In genomic region chr1:107439462-107439861, GRCm38 (mm10) we compare ENCODE assay signal across 31 mouse cellular contexts. TPM values are rescaled to one million over a fixed set of nuclear protein-coding genes. Genes with fewer than 3 reads are reported as not detected.
"Had no signal": no experiment of that assay in that cellular context is flagged by ENCODE, and none has a peak within 500 bp of the region (broad histone marks: within the 10 kb centered on the region; RNA-seq: fewer than 3 reads in every experiment).

No protein-coding gene starts in this region.

- ATAC-seq: midbrain, embryonic 13.5 days; midbrain, embryonic 16.5 days had no signal

- H3K4me1 ChIP-seq: kidney, embryonic 15.5 days; limb, embryonic 12.5 days; limb, embryonic 15.5 days; lung, embryonic 15.5 days; midbrain, embryonic 10.5 days; midbrain, embryonic 13.5 days; neural tube, embryonic 13.5 days had no signal

- H3K27ac ChIP-seq: kidney, embryonic 15.5 days; left cerebral cortex, adult 2 months; limb, embryonic 12.5 days; limb, embryonic 15.5 days; liver, embryonic 14.5 days; lung, embryonic 15.5 days; midbrain, embryonic 10.5 days; midbrain, embryonic 13.5 days; neural tube, embryonic 13.5 days had no signal

- H3K27me3 ChIP-seq: kidney, embryonic 15.5 days; limb, embryonic 12.5 days; limb, embryonic 15.5 days; lung, embryonic 15.5 days; megakaryocyte, embryonic 14.5 days; midbrain, embryonic 13.5 days; neural tube, embryonic 13.5 days had no signal

- H3K9me3 ChIP-seq: kidney, embryonic 15.5 days; limb, embryonic 12.5 days; limb, embryonic 15.5 days; lung, embryonic 15.5 days; megakaryocyte, embryonic 14.5 days; midbrain, embryonic 10.5 days; midbrain, embryonic 13.5 days; neural tube, embryonic 13.5 days had no signal

- H3K4me3 ChIP-seq: kidney, embryonic 15.5 days; left cerebral cortex, adult 2 months; limb, embryonic 12.5 days; limb, embryonic 15.5 days; lung, embryonic 15.5 days; megakaryocyte, embryonic 14.5 days; midbrain, embryonic 10.5 days; midbrain, embryonic 13.5 days; myocyte; neural tube, embryonic 13.5 days had no signal

- H3K36me3 ChIP-seq: kidney, embryonic 15.5 days; limb, embryonic 12.5 days; limb, embryonic 15.5 days; lung, embryonic 15.5 days; midbrain, embryonic 10.5 days; midbrain, embryonic 13.5 days; neural tube, embryonic 13.5 days had no signal

- H3K4me2 ChIP-seq: kidney, embryonic 15.5 days; limb, embryonic 12.5 days; limb, embryonic 15.5 days; liver, embryonic 11.5 days; lung, embryonic 15.5 days; midbrain, embryonic 13.5 days; neural tube, embryonic 13.5 days had no signal

- DNase-seq: kidney, adult 11 months; kidney, adult 8-10 months; kidney, postnatal 10 days; kidney, postnatal 36 days; layer of hippocampus, postnatal 36 days; left cerebral cortex, postnatal 4 days; lung, adult 18-20 months; lung, postnatal 10 days; lung, postnatal 4 days; right cerebral cortex, adult 18-20 months; right cerebral cortex, postnatal 14 days; right cerebral cortex, postnatal 4 days; thymus, adult 18-20 months; thymus, postnatal 36 days had no signal

- H3K9ac ChIP-seq: kidney, embryonic 15.5 days; limb, embryonic 12.5 days; limb, embryonic 15.5 days; liver, embryonic 14.5 days; lung, embryonic 15.5 days; midbrain, embryonic 13.5 days; neural tube, embryonic 13.5 days had no signal

RNA-seq across cellular contexts. Expression of gene Serpinb7, which starts 40.0 kb away (rescaled TPM):
- total RNA-seq: layer of hippocampus, postnatal 10 days; layer of hippocampus, postnatal 36 days; left cerebral cortex, adult 2 months; left cerebral cortex, postnatal 14 days; left cerebral cortex, postnatal 4 days; monocyte, adult 5-6 weeks had no signal
- polyA plus RNA-seq: kidney, embryonic 15.5 days; limb, embryonic 12.5 days; liver, embryonic 14.5 days; midbrain, embryonic 10.5 days; midbrain, embryonic 13.5 days; midbrain, embryonic 16.5 days; neural tube, embryonic 13.5 days; urinary bladder, adult 2 months had no signal
